Mouse (Mus musculus) lung, postnatal 0 days (tissue): ENCODE measurements at regions not wholly inside any gene's neighbourhood (a gene's known extent, or its start where the extent isn't known, plus 50 kb on each side); places are given as distances from the start of the nearest gene placed in this dataset.

Experiments
- CTCF ChIP-seq: IDR thresholded peaks from 2 replicates; pipeline ENCODE4 v1.5.1; 2016; ENCODE audit warnings: antibody characterized with exemption, mild to moderate bottlenecking
- EP300 ChIP-seq: IDR thresholded peaks from 2 replicates; pipeline ENCODE4 v1.6.1; 2016; ENCODE audit warnings: antibody characterized with exemption, mild to moderate bottlenecking, control low read depth

DNA sequence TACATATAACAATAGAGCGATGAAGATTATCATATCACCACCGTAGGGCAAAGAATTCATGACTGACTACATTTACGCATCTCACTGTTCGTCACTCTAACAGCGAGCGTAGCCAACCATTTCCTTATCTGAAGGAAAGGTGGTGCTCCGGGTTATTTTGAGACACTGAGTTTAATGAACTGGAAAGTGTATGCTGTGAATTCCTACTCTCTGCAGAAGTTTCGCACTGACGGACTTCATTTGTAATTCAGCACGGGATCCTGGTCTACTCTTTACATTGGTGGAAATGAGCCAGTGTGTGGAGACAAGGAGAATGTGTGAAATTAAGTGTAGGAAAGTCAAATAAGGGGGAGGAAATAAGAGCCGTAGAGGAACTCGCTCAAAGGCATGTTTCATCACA lies 283.2 kb downstream of the Lrig3 start:
- TF ChIP-seq EP300: no peak
- no peak for TF ChIP-seq CTCF
